Mouse (Mus musculus) neural tube, embryonic 13.5 days (tissue): ENCODE data around the gene Rhbdd1. TPM values are rescaled to one million over a fixed set of nuclear protein-coding genes. Genes with fewer than 3 reads are reported as not detected.

Experiments used
- ATAC-seq: fragments of 200-750 bp; cut with Nextera tagmentation; 2 replicates; pipeline ENCODE4 v1.8.0; 2017; ENCODE audit warnings: low read depth, mild to moderate bottlenecking, moderate TSS enrichment, moderate library complexity
- H3K27ac ChIP-seq: fragments of 300-500 bp; sonication (generic); replicated peaks from 2 replicates; pipeline ENCODE4 v1.5.1; 2015; ENCODE audit warnings: moderate library complexity, mild to moderate bottlenecking, inconsistent platforms
- H3K27me3 ChIP-seq: fragments of 300-500 bp; sonication (generic); 2 replicates; pipeline ENCODE4 v1.6.1; 2015; ENCODE audit warnings: mild to moderate bottlenecking, inconsistent platforms
- H3K36me3 ChIP-seq: fragments of 300-500 bp; sonication (generic); 2 replicates; pipeline ENCODE4 v1.6.1; 2015; ENCODE audit warnings: mild to moderate bottlenecking, inconsistent platforms
- H3K4me1 ChIP-seq: fragments of 300-500 bp; sonication (generic); replicated peaks from 2 replicates; pipeline ENCODE4 v1.6.1; 2015; ENCODE audit warnings: inconsistent platforms
- H3K4me2 ChIP-seq: fragments of 300-500 bp; sonication (generic); 2 replicates; pipeline ENCODE4 v1.6.1; 2015; ENCODE audit warnings: inconsistent platforms, mild to moderate bottlenecking, moderate library complexity
- H3K4me3 ChIP-seq: fragments of 300-500 bp; sonication (generic); 2 replicates; pipeline ENCODE4 v1.5.1; 2015; ENCODE audit warnings: mild to moderate bottlenecking, inconsistent platforms
- H3K9ac ChIP-seq: fragments of 300-500 bp; sonication (generic); 2 replicates; pipeline ENCODE4 v1.6.1; 2015; ENCODE audit warnings: moderate library complexity, mild to moderate bottlenecking, inconsistent platforms
- H3K9me3 ChIP-seq: fragments of 300-500 bp; sonication (generic); 2 replicates; pipeline ENCODE4 v1.6.1; 2016; ENCODE audit warnings: inconsistent platforms
- WGBS: fragments of 180-500 bp; shearing (Covaris S2); methylation state at CpG from one replicate; pipeline ENCODE4 v1.1.7; 2015; 5-methylcytosine and 5-hydroxymethylcytosine counted together
- polyA plus RNA-seq: library from polyadenylated mRNA; unstranded; fragments of >200 nt; fragmentation: Nextera tagmentation; extraction: Ambion mirVana; gene quantifications from 2 replicates; pipeline ENCODE4 v1.2.1, GENCODE M21; 2015

Rhbdd1 gene
- polyA plus RNA-seq, 1 experiment from 2014 or later: 4.1 TPM

DNA sequence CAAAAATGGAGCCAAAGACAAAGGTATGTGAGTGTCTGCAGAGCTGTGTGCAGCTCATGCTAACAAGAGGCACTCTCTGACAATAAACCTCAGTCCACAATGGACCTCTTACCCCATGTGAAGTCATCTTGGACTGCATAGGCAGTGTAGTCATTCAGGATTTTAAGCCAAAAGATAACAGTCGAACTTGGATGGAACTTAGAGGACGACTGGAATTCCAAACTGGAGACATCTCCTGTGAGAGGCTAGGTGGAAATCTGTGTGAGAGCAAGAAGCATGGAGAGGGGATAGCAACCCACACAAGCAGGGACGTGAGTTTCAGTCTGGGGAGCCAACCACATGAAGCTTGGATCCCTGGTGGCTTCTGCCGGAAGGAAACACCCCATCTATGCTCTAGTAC is 133.6 kb downstream of the Rhbdd1 start:
- H3K4me2 ChIP-seq: no peak overlapping the region
- no peaks in the 10 kb centered on the region; the same call in none of the 2 replicates for H3K4me1 ChIP-seq
- no peak overlapping the region for H3K4me3 ChIP-seq
- H3K9ac ChIP-seq: no peak overlapping the region
- no peak overlapping the region for H3K27ac ChIP-seq
- H3K9me3 ChIP-seq: no peaks in the 10 kb centered on the region
- no peak for ATAC-seq
- H3K27me3 ChIP-seq: no peaks in the 10 kb centered on the region
- WGBS: 85% methylated on average over 4 of the region's 4 CpGs
- H3K36me3 ChIP-seq: no peaks in the 10 kb centered on the region

DNA sequence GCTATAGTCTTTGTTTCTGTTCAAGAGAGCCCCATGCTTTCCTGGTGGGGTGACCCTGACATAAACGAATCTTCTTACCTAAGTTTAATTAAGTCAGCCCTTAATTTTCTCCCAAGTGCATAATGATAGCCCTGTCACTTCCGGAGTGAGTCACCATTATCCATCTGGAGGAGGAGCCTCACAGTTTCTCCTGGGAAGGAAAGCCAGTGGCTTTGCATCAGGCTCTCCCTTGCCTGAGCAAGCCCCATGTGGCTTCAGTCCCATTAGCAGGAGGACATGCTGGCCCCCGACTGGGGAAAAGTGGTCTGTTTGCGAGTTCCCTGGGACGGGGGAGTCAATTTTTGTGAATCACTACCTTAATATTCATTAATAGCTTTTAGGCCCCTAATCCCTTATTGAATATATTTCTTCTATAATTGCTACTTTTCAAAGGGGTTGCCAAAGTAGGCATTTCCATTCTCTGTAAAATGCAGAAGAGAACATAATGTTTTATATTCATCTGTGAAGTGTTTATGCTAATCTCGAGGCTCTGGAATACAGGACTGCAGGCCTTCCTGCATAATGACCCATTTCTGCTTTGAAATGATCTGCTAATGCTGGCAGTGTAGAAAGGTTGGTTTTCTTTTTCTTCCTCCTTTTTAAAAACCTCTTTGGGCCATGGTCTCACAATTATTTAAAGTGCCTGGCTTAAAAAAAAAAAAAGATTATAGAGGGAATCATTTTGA is 135.8 kb downstream of the Rhbdd1 start:
- ATAC-seq: peak; percentile 76
- Histone ChIP-seq H3K27me3 (no peaks in the 10 kb centered on the region), H3K9ac (no peak overlapping the region), H3K4me2 (no peak overlapping the region), H3K27ac (peak overlapping the region; percentile 61; the same call in 1 of the 2 replicates), H3K4me3 (no peak overlapping the region), H3K9me3 (no peaks in the 10 kb centered on the region), H3K36me3 (no peaks in the 10 kb centered on the region), H3K4me1 (no peaks in the 10 kb centered on the region; the same call in none of the 2 replicates)
- 21% methylated on average over 6 of the region's 6 CpGs for WGBS

GRCm38 (mm10) chr1:82454031-82454430 is 137.8 kb downstream of the Rhbdd1 start:
- no peak overlapping the region for H3K4me3 ChIP-seq
- H3K9ac ChIP-seq: no peak overlapping the region
- no peak for ATAC-seq
- H3K4me2 ChIP-seq: no peak overlapping the region
- H3K4me1 ChIP-seq: no peaks in the 10 kb centered on the region; the same call in none of the 2 replicates
- H3K9me3 ChIP-seq: no peaks in the 10 kb centered on the region
- H3K36me3 ChIP-seq: no peaks in the 10 kb centered on the region
- WGBS: 89% methylated on average over 3 of the region's 3 CpGs
- H3K27ac ChIP-seq: no peak overlapping the region
- H3K27me3 ChIP-seq: no peaks in the 10 kb centered on the region

DNA sequence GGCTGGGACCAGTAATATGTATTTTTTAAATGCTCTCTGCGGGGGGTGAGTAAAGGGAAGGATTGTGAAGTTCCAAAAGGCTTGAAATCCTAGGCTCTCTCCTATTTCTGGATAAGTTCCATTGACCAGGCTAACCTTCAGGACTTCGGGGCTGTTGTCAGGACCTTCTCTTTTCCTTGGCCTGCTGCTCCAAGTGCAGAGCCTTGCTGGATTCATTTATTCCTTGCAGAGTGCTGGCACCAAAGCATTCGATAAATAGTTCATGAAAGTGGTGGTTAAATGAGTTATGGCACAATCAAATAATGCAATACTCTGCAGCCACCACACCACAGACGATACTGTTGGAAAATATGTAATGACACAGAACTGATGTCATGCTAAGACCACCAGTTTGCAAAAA is 143.1 kb downstream of the Rhbdd1 start:
- Histone ChIP-seq H3K4me3 (no peak overlapping the region), H3K9me3 (no peaks in the 10 kb centered on the region), H3K4me1 (no peaks in the 10 kb centered on the region), H3K27me3 (no peaks in the 10 kb centered on the region), H3K36me3 (no peaks in the 10 kb centered on the region), H3K4me2 (no peak overlapping the region), H3K27ac (no peak overlapping the region), H3K9ac (no peak overlapping the region)
- whole genome bisulfite sequencing: 81% methylated on average over 4 of the region's 4 CpGs
- no peak for ATAC-seq

- 87% methylated on average over 2 of the region's 2 CpGs for WGBS
- ATAC-seq: no peak
- no peaks in the 10 kb centered on the region for H3K27me3 ChIP-seq
- no peak overlapping the region for H3K9ac ChIP-seq
- H3K36me3 ChIP-seq: no peaks in the 10 kb centered on the region
- H3K4me3 ChIP-seq: no peak overlapping the region
- no peak overlapping the region for H3K27ac ChIP-seq
- no peak overlapping the region for H3K4me2 ChIP-seq
- H3K9me3 ChIP-seq: no peaks in the 10 kb centered on the region
- no peaks in the 10 kb centered on the region for H3K4me1 ChIP-seq
Observed at GRCm38 (mm10) chr1:82459926-82460325, 143.7 kb downstream of the Rhbdd1 start.

DNA sequence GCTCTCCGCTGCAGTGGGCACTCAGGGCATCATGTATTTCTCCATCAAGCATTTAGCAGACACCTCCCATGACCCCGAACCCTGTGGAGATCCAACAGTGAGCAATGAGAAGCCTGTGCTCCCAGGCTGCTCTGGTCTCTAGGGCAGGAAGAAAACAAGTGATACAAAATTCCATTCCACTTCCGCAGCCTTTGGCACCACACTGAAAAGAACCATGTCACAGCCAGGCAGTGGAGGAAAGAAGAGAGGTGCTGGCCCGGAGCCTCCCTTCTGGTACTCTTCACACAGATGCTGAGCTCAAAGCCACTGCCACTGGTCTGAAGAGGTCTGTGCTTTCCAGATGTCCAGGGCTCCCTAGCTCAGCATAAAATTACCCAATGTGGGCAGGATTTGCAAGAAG is 144.8 kb downstream of the Rhbdd1 start:
- H3K4me2 ChIP-seq: no peak overlapping the region
- ATAC-seq: no peak
- H3K27me3 ChIP-seq: no peaks in the 10 kb centered on the region
- H3K27ac ChIP-seq: no peak overlapping the region
- no peaks in the 10 kb centered on the region for H3K4me1 ChIP-seq
- no peaks in the 10 kb centered on the region for H3K9me3 ChIP-seq
- no peaks in the 10 kb centered on the region for H3K36me3 ChIP-seq
- 77% methylated on average over 4 of the region's 4 CpGs for WGBS
- no peak overlapping the region for H3K9ac ChIP-seq
- H3K4me3 ChIP-seq: no peak overlapping the region

DNA sequence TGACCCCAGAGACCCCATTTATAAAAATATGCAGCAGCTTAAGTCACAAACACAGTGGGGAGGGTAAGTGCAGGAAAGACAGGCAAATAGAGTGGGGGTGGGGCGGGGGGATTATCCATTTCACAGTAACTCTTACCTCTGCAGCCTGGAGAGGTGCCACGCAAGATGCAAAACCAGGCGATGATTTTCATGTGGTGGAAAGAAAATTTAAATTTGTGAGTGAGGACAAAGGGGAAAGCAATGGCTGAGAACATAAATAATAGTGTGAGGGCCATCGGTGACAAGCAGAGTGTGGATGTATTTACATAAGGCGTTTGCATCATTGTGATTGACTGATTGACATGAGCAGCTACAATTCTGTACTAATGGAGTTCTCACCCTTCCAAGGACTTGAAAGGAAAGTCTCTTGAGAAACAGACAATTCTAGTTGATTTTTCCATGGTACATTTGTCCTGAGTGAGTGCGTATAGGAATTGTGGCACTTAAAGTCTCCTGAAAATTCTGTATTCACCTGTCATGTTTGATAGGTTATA is 149.1 kb downstream of the Rhbdd1 start:
- no peaks in the 10 kb centered on the region for H3K4me1 ChIP-seq
- H3K4me3 ChIP-seq: no peak overlapping the region
- H3K27me3 ChIP-seq: no peaks in the 10 kb centered on the region
- 50% methylated on average over 6 of the region's 6 CpGs for WGBS
- H3K4me2 ChIP-seq: no peak overlapping the region
- ATAC-seq: no peak
- no peaks in the 10 kb centered on the region for H3K36me3 ChIP-seq
- H3K27ac ChIP-seq: no peak overlapping the region
- no peaks in the 10 kb centered on the region for H3K9me3 ChIP-seq
- H3K9ac ChIP-seq: no peak overlapping the region

DNA sequence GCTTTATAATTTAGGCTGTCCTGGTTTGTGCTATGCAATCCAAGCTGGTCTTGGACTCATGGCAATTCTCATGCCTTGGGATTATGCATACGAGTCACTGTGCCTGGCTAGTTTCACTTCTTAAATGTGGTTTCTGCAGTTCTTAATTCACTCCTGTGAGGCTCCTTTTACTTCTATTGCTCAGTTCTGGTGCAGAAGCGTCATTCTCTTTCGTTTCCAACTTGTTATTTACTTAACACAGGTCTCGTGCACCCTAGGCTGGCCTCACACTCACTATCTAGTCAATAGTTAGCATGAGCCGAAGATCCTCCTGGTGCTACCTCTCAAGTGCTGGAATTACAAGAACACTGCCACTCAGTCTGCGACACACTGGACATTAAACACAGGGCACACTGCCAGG is 152.6 kb downstream of the Rhbdd1 start:
- Histone ChIP-seq H3K9me3 (no peaks in the 10 kb centered on the region), H3K9ac (no peak overlapping the region), H3K36me3 (no peaks in the 10 kb centered on the region), H3K4me3 (no peak overlapping the region), H3K27ac (no peak overlapping the region), H3K4me2 (no peak overlapping the region), H3K27me3 (no peaks in the 10 kb centered on the region), H3K4me1 (peaks cover 5% of the 10 kb centered on the region; the same call in 1 of the 2 replicates)
- no peak for ATAC-seq
- 77% methylated on average over 6 of the region's 6 CpGs for WGBS

GRCm38 (mm10) chr1:82470516-82471225 is 154.4 kb downstream of the Rhbdd1 start:
- Histone ChIP-seq H3K4me3 (no peak overlapping the region), H3K4me2 (no peak overlapping the region), H3K9me3 (no peaks in the 10 kb centered on the region), H3K27ac (no peak overlapping the region), H3K9ac (no peak overlapping the region), H3K27me3 (no peaks in the 10 kb centered on the region), H3K36me3 (no peaks in the 10 kb centered on the region), H3K4me1 (peaks cover 21% of the 10 kb centered on the region)
- no peak for ATAC-seq
- 91% methylated on average over 10 of the region's 10 CpGs for WGBS

DNA sequence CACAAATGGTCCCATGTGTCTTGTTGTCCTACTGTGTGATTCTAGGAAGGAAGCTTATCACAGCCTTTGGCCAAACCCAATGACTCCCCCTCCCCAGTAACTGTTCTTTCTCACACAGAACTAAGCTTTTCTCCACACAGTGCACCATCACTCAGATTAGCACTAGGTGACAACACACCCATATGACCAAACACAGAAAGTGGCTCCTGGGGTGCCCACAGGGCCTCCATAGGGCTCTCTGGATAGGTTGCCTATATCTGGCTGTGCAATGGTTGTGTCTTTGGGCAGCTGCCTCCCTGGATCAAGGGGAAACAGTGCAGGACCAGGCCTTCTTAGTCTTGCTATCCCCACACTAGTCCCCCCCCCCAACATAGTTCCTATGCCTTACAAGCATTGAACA is 157.2 kb downstream of the Rhbdd1 start:
- no peak overlapping the region for H3K4me3 ChIP-seq
- H3K27ac ChIP-seq: no peak overlapping the region
- H3K9ac ChIP-seq: no peak overlapping the region
- no peak overlapping the region for H3K4me2 ChIP-seq
- no peaks in the 10 kb centered on the region for H3K36me3 ChIP-seq
- H3K27me3 ChIP-seq: no peaks in the 10 kb centered on the region
- H3K9me3 ChIP-seq: no peaks in the 10 kb centered on the region
- H3K4me1 ChIP-seq: peaks cover 34% of the 10 kb centered on the region
- ATAC-seq: no peak

- Histone ChIP-seq H3K9ac (no peak overlapping the region), H3K27me3 (no peaks in the 10 kb centered on the region), H3K27ac (peak overlapping the region; percentile 57), H3K4me1 (peaks cover 34% of the 10 kb centered on the region), H3K36me3 (no peaks in the 10 kb centered on the region), H3K9me3 (no peaks in the 10 kb centered on the region), H3K4me2 (no peak overlapping the region), H3K4me3 (no peak overlapping the region)
- ATAC-seq: peak; percentile 71
- 15% methylated on average over 4 of the region's 4 CpGs for WGBS
Observed at GRCm38 (mm10) chr1:82474461-82474961, 158.3 kb downstream of the Rhbdd1 start.

GRCm38 (mm10) chr1:82475254-82475653 is 159.0 kb downstream of the Rhbdd1 start:
- Histone ChIP-seq H3K9me3 (no peaks in the 10 kb centered on the region), H3K27ac (no peak overlapping the region), H3K4me1 (peaks cover 38% of the 10 kb centered on the region), H3K27me3 (no peaks in the 10 kb centered on the region), H3K9ac (no peak overlapping the region), H3K36me3 (no peaks in the 10 kb centered on the region), H3K4me3 (no peak overlapping the region), H3K4me2 (no peak overlapping the region)
- 39% methylated on average over 5 of the region's 5 CpGs for WGBS
- ATAC-seq: no peak
